Mouse (Mus musculus): ENCODE results near the gene Lair1. TPM values are rescaled to one million over a fixed set of nuclear protein-coding genes. Genes with fewer than 3 reads are reported as not detected.

Gene Lair1
- polyA plus RNA-seq (2016; fragmentation: Nextera tagmentation; extraction: Ambion mirVana) = 0.63 and 0.80 TPM in 2 replicates

DNA sequence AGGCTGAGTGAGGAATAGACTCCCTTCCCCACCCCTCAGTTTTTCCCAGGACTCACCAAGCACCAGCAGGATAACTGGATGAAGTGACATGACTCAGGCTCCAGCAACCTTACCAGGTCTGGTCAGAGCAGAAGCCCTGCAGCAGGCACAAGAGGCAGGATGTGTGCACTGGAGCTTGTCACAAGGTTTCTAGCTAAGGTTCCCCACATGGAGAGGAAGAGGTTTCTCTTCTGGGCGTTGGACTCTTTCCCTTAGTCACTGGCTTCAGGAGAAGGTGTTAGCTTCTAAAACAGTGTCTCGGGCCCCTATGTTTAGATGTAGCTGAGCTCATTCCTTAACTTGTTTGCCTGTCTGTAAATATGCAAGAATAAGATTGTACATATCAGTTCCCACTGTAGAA, at the start of gene Lair1:
Lair1 (minus strand) TSS at position 192 of the 400 bp plus-strand sequence.
- no peak within 1 kb of the TSS for H3K4me3 ChIP-seq
- no peaks in the 10 kb centered on the region for H3K36me3 ChIP-seq
- no peak within 1 kb of the TSS for H3K27ac ChIP-seq
- H3K9me3 ChIP-seq = no peaks in the 10 kb centered on the region
- H3K27me3 ChIP-seq = no peaks in the 10 kb centered on the region
- no peak for ATAC-seq (ENCODE audit: insufficient number of reproducible peaks, insufficient read depth, low FRiP score, low TSS enrichment)
- no peaks in the 10 kb centered on the region for H3K4me1 ChIP-seq
- no peak within 1 kb of the TSS for H3K9ac ChIP-seq
- no peak within 1 kb of the TSS for H3K4me2 ChIP-seq (replicated peaks)
- WGBS = 73% methylated on average over 2 of the region's 2 CpGs

DNA sequence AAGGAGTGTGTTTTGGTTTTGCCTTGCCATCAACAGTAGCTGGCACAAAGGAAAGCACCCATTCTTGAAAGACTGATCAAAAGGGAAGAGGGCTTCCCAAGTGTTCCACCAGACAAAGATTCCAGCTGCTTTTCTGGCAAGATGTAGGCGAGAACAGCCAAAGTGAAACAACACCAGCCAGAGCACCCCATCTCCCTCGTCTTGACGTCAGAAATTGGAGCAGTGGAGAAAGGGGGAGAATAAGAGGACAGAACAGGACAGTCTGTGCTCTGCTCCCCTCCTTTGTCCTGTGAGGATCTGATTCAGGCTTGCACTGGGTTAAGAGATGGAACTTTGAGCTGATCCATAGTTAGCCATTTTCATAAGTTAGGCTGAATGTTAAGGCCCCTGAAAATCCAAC, 48.8 kb upstream of the Lair1 start:
- H3K4me3 ChIP-seq = no peak overlapping the region
- no peaks in the 10 kb centered on the region for H3K9me3 ChIP-seq
- ATAC-seq (ENCODE audit: insufficient number of reproducible peaks, insufficient read depth, low FRiP score, low TSS enrichment) = no peak
- no peaks in the 10 kb centered on the region for H3K36me3 ChIP-seq
- no peak overlapping the region for H3K4me2 ChIP-seq (replicated peaks)
- no peak overlapping the region for H3K9ac ChIP-seq
- H3K4me1 ChIP-seq = no peaks in the 10 kb centered on the region
- 51% methylated on average over 3 of the region's 3 CpGs for WGBS
- H3K27me3 ChIP-seq = no peaks in the 10 kb centered on the region
- H3K27ac ChIP-seq = no peak overlapping the region

DNA sequence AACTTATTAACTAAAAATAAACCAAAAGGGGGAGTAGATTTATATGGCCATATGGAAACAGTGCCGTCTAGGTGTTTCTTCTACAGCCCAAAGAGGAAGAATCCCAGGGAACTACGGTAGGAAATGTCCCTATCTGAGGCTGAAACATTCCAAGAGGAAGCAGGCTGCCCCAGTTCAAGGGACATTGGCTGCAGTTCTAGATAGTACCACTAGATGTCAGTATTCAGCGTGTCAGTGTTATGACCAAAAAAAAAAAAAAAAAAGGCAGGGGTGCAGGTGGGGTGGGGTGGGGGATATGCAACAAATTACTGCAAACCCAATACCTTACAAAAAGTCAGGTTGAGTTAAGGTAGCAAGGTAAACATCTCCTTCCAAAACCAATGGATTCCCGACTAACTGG, 40.4 kb upstream of the Lair1 start:
- Histone ChIP-seq H3K4me2 (replicated peaks) (no peak overlapping the region), H3K27me3 (no peaks in the 10 kb centered on the region), H3K4me3 (no peak overlapping the region), H3K9ac (no peak overlapping the region), H3K4me1 (no peaks in the 10 kb centered on the region), H3K9me3 (no peaks in the 10 kb centered on the region), H3K36me3 (no peaks in the 10 kb centered on the region), H3K27ac (no peak overlapping the region)
- WGBS = 21% methylated on average over 4 of the region's 4 CpGs
- no peak for ATAC-seq (ENCODE audit: insufficient number of reproducible peaks, insufficient read depth, low FRiP score, low TSS enrichment)

DNA sequence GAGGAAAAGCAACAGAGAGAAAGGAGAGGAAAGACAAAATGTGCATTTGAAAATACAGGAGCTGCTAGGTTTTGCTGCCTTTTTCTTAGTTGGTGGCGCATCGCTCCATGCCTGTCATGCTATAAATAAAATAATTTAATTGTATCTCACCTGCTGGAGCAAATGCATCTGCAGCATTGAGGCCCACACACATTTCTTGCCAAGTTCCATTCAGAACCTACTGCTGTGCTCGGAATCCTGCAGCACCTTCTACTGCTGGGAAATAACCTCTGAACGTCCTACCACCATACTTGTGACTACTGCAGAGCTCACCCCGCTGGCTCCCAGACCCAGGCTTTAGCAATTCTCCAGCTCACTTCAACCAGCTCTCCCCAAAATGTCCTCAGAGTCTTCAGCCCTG, 38.1 kb upstream of the Lair1 start:
- Histone ChIP-seq H3K4me2 (replicated peaks) (no peak overlapping the region), H3K4me3 (no peak overlapping the region), H3K36me3 (no peaks in the 10 kb centered on the region), H3K9me3 (no peaks in the 10 kb centered on the region), H3K4me1 (no peaks in the 10 kb centered on the region), H3K27me3 (no peaks in the 10 kb centered on the region), H3K27ac (no peak overlapping the region), H3K9ac (no peak overlapping the region)
- WGBS = 81% methylated on average over 5 of the region's 5 CpGs
- ATAC-seq (ENCODE audit: insufficient number of reproducible peaks, insufficient read depth, low FRiP score, low TSS enrichment) = no peak

DNA sequence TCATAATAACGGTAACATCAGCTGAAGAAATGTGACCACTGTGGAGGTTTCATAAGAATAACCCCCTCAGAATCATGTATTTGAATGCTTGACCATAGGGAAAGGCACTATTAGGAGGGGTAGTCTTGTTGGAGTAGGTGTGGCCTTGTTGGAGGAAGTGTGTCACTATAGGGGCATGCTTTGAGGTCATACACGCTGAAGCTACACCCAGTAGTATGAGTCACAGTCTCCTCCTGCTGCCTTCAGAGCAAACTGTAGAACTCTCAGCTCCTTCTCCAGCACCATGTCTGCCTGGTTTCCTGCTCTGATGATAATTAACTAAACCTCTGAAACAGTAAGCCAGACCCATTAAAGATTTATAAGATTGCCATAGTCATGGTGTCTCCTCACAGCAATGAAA, 35.8 kb upstream of the Lair1 start:
- no peak for ATAC-seq (ENCODE audit: insufficient number of reproducible peaks, insufficient read depth, low FRiP score, low TSS enrichment)
- H3K4me2 ChIP-seq (replicated peaks) = no peak overlapping the region
- no peaks in the 10 kb centered on the region for H3K27me3 ChIP-seq
- H3K4me1 ChIP-seq = no peaks in the 10 kb centered on the region
- no peaks in the 10 kb centered on the region for H3K9me3 ChIP-seq
- H3K4me3 ChIP-seq = no peak overlapping the region
- H3K27ac ChIP-seq = no peak overlapping the region
- no peaks in the 10 kb centered on the region for H3K36me3 ChIP-seq
- WGBS = 83% methylated on average over 2 of the region's 2 CpGs
- H3K9ac ChIP-seq = no peak overlapping the region

GRCm38 (mm10) chr7:4098301-4098700, 35.3 kb upstream of the Lair1 start:
- ATAC-seq (ENCODE audit: insufficient number of reproducible peaks, insufficient read depth, low FRiP score, low TSS enrichment) = no peak
- H3K4me3 ChIP-seq = no peak overlapping the region
- no peaks in the 10 kb centered on the region for H3K9me3 ChIP-seq
- no peak overlapping the region for H3K9ac ChIP-seq
- WGBS = 77% methylated on average over 2 of the region's 2 CpGs
- H3K27ac ChIP-seq = no peak overlapping the region
- H3K36me3 ChIP-seq = no peaks in the 10 kb centered on the region
- no peak overlapping the region for H3K4me2 ChIP-seq (replicated peaks)
- no peaks in the 10 kb centered on the region for H3K27me3 ChIP-seq
- no peaks in the 10 kb centered on the region for H3K4me1 ChIP-seq

GRCm38 (mm10) chr7:4091170-4091569, 28.2 kb upstream of the Lair1 start:
- Histone ChIP-seq H3K9ac (no peak overlapping the region), H3K4me1 (no peaks in the 10 kb centered on the region), H3K4me3 (no peak overlapping the region), H3K27ac (no peak overlapping the region), H3K36me3 (no peaks in the 10 kb centered on the region), H3K9me3 (no peaks in the 10 kb centered on the region), H3K27me3 (no peaks in the 10 kb centered on the region), H3K4me2 (replicated peaks) (no peak overlapping the region)
- no peak for ATAC-seq (ENCODE audit: insufficient number of reproducible peaks, insufficient read depth, low FRiP score, low TSS enrichment)
- whole genome bisulfite sequencing = 40% methylated on average over 8 of the region's 8 CpGs

- no peak overlapping the region for H3K9ac ChIP-seq
- no peaks in the 10 kb centered on the region for H3K4me1 ChIP-seq
- H3K36me3 ChIP-seq = no peaks in the 10 kb centered on the region
- H3K4me2 ChIP-seq (replicated peaks) = no peak overlapping the region
- H3K4me3 ChIP-seq = no peak overlapping the region
- no peaks in the 10 kb centered on the region for H3K27me3 ChIP-seq
- no peaks in the 10 kb centered on the region for H3K9me3 ChIP-seq
- H3K27ac ChIP-seq = no peak overlapping the region
- 80% methylated on average over 2 of the region's 2 CpGs for WGBS
- ATAC-seq (ENCODE audit: insufficient number of reproducible peaks, insufficient read depth, low FRiP score, low TSS enrichment) = no peak
These were observed 25.7 kb upstream of the Lair1 start for GRCm38 (mm10) chr7:4088679-4089078.

- Histone ChIP-seq H3K27me3 (no peaks in the 10 kb centered on the region), H3K36me3 (no peaks in the 10 kb centered on the region), H3K9ac (no peak overlapping the region), H3K27ac (no peak overlapping the region), H3K4me2 (replicated peaks) (no peak overlapping the region), H3K4me1 (no peaks in the 10 kb centered on the region), H3K4me3 (no peak overlapping the region), H3K9me3 (no peaks in the 10 kb centered on the region)
- no peak for ATAC-seq (ENCODE audit: insufficient number of reproducible peaks, insufficient read depth, low FRiP score, low TSS enrichment)
- WGBS = 77% methylated on average over 6 of the region's 6 CpGs
These were observed 25.0 kb upstream of the Lair1 start for GRCm38 (mm10) chr7:4087896-4088480.

GRCm38 (mm10) chr7:4087238-4087895, 24.4 kb upstream of the Lair1 start:
- H3K27ac ChIP-seq = no peak overlapping the region
- no peak for ATAC-seq (ENCODE audit: insufficient number of reproducible peaks, insufficient read depth, low FRiP score, low TSS enrichment)
- no peaks in the 10 kb centered on the region for H3K27me3 ChIP-seq
- no peaks in the 10 kb centered on the region for H3K36me3 ChIP-seq
- no peak overlapping the region for H3K4me3 ChIP-seq
- 83% methylated on average over 4 of the region's 4 CpGs for WGBS
- H3K4me1 ChIP-seq = no peaks in the 10 kb centered on the region
- H3K4me2 ChIP-seq (replicated peaks) = no peak overlapping the region
- H3K9me3 ChIP-seq = no peaks in the 10 kb centered on the region
- H3K9ac ChIP-seq = no peak overlapping the region

DNA sequence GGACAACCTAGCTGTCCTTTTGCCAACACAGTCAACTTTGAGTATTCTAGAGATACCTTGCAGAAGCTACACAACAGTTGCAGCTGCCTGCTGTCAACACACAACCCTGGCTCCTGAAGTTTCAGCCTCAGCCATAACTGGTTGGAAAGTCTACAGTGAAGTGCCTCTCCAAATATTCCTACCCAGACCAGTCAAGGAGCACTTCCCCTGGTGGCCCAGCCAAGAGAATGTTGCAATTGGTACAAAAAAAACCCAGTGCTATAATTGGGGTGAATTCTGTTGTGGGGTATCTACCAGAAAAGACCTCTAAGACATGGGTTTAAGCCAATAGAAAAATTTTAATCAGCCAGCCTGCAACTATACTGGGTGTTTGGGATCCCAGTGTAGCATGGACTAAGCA, 22.6 kb upstream of the Lair1 start:
- no peaks in the 10 kb centered on the region for H3K36me3 ChIP-seq
- H3K9me3 ChIP-seq = no peaks in the 10 kb centered on the region
- no peak overlapping the region for H3K9ac ChIP-seq
- no peaks in the 10 kb centered on the region for H3K27me3 ChIP-seq
- H3K4me1 ChIP-seq = no peaks in the 10 kb centered on the region
- H3K4me2 ChIP-seq (replicated peaks) = no peak overlapping the region
- H3K27ac ChIP-seq = no peak overlapping the region
- no peak overlapping the region for H3K4me3 ChIP-seq
- no peak for ATAC-seq (ENCODE audit: insufficient number of reproducible peaks, insufficient read depth, low FRiP score, low TSS enrichment)

- ATAC-seq (ENCODE audit: insufficient number of reproducible peaks, insufficient read depth, low FRiP score, low TSS enrichment) = no peak
- Histone ChIP-seq H3K36me3 (no peaks in the 10 kb centered on the region), H3K4me2 (replicated peaks) (no peak overlapping the region), H3K9ac (no peak overlapping the region), H3K9me3 (no peaks in the 10 kb centered on the region), H3K4me3 (no peak overlapping the region), H3K27me3 (no peaks in the 10 kb centered on the region), H3K4me1 (no peaks in the 10 kb centered on the region), H3K27ac (no peak overlapping the region)
- 69% methylated on average over 6 of the region's 6 CpGs for WGBS
These were observed 21.2 kb upstream of the Lair1 start for GRCm38 (mm10) chr7:4084161-4084560.

Data from embryonic facial prominence, embryonic 12.5 days (tissue).